Mouse (Mus musculus) liver, postnatal 0 days (tissue): ENCODE data around the gene Copz1. TPM values are rescaled to one million over a fixed set of nuclear protein-coding genes. Genes with fewer than 3 reads are reported as not detected.

Experiments
- ATAC-seq: fragments of 200-750 bp; cut with Nextera tagmentation; 2 replicates; pipeline ENCODE4 v1.8.0; 2017; ENCODE audit warnings: mild to moderate bottlenecking, moderate library complexity
- DNase-seq: peaks from one replicate; pipeline ENCODE4 v3.0.0-alpha.2; 2016
- H3K27ac ChIP-seq: fragments of 300-500 bp; sonication (generic); 2 replicates; pipeline ENCODE4 v1.5.1; 2014; ENCODE audit warnings: antibody characterized with exemption, moderate library complexity, mild to moderate bottlenecking, low read depth
- H3K27me3 ChIP-seq: fragments of 300-500 bp; sonication (generic); 2 replicates; pipeline ENCODE4 v1.6.1; 2014; ENCODE audit warnings: low read length, control low read depth, mixed read lengths; ENCODE audit not compliant: insufficient read depth
- H3K36me3 ChIP-seq: fragments of 300-500 bp; sonication (generic); replicated peaks from 2 replicates; pipeline ENCODE4 v1.6.1; 2014; ENCODE audit warnings: mild to moderate bottlenecking, control low read depth, low read length, moderate library complexity, mixed read lengths; ENCODE audit not compliant: insufficient read depth
- H3K4me1 ChIP-seq: fragments of 300-500 bp; sonication (generic); 2 replicates; pipeline ENCODE4 v1.6.1; 2014; ENCODE audit warnings: antibody characterized with exemption, mild to moderate bottlenecking, control low read depth; ENCODE audit not compliant: insufficient read depth
- H3K4me2 ChIP-seq: fragments of 300-500 bp; sonication (generic); 2 replicates; pipeline ENCODE4 v1.6.1; 2014; ENCODE audit warnings: low read depth, mild to moderate bottlenecking, low read length, moderate library complexity, mixed read lengths
- H3K4me3 ChIP-seq: fragments of 300-500 bp; sonication (generic); 2 replicates; pipeline ENCODE4 v1.5.1; 2014; ENCODE audit warnings: low read depth, low read length
- H3K9ac ChIP-seq: fragments of 300-500 bp; sonication (generic); replicated peaks from 2 replicates; pipeline ENCODE4 v1.6.1; 2014; ENCODE audit warnings: mild to moderate bottlenecking, moderate library complexity
- H3K9me3 ChIP-seq: fragments of 300-500 bp; sonication (generic); 2 replicates; pipeline ENCODE4 v1.6.1; 2016; ENCODE audit warnings: mild to moderate bottlenecking, control low read depth, low read length, mixed read lengths
- CTCF ChIP-seq: sonication (generic); IDR thresholded peaks from 2 replicates; pipeline ENCODE4 v1.5.1; 2016; ENCODE audit warnings: antibody characterized with exemption, low read depth
- EP300 ChIP-seq: IDR thresholded peaks from 2 replicates; pipeline ENCODE4 v1.6.1; 2016; ENCODE audit warnings: antibody characterized with exemption, low read depth, mild to moderate bottlenecking
- WGBS: fragments of 180-500 bp; shearing (Covaris S2); extraction: QIAGEN DNeasy Blood & Tissue Kit; methylation state at CpG from one replicate; pipeline ENCODE4 v1.1.7; 2014; ENCODE audit not compliant: insufficient replicate concordance; 5-methylcytosine and 5-hydroxymethylcytosine counted together
- polyA plus RNA-seq: library from polyadenylated mRNA; unstranded; fragments of >200 nt; fragmentation: Nextera tagmentation; extraction: Ambion mirVana; gene quantifications from 2 replicates; pipeline ENCODE4 v1.2.1, GENCODE M21; 2015

Gene Copz1
- polyA plus RNA-seq, 1 experiment from 2014 or later: 121 TPM

- no peak for ATAC-seq
- H3K27me3 ChIP-seq: peaks cover 16% of the 10 kb centered on the region; the same call in 1 of the 2 replicates
These were observed 62.5 kb downstream of the Copz1 start for GRCm38 (mm10) chr15:103335040-103335439.

DNA sequence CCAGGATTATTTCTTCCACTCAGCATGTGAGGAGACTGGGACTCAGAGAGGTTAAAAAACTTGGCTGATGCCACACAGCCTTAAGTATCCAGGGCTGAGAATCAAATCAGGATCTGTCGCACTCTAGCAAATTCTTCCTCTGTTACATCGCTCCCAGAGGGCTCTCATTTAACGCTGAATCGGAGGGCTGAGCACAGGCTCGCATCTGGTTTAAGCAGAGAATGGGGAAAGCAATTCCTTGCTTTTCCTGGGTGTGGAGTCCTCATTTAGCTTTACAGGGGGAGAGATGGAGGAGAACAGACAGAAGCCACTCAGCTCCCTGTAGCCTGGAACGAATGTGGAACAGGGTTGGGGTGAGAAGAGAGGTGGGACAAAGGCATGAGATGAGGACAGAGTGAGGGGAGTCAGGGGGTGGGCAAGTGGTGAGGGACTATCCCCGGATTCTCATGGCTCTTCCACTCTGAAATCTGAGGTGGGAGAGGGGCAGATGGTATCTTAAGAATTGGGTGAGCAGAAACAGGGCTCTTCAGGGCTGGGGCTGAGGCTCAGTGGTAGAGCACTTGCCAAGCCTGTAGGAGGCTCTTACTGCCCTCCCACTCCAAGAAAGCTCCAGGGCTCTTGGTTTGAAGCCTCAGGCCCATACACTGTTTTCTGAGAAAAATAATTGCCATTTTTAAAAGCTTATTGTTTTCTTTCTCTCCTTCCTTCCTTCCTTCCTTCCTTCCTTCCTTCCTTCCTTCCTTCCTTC, 63.1 kb downstream of the Copz1 start:
- H3K4me3 ChIP-seq: no peak overlapping the region
- no peak overlapping the region for H3K9ac ChIP-seq
- peaks cover 32% of the 10 kb centered on the region for H3K4me1 ChIP-seq

More at GRCm38 (mm10) chr15:103335040-103335439, 62.5 kb downstream of the Copz1 start:
- Histone ChIP-seq H3K9ac (no peak overlapping the region), H3K9me3 (no peaks in the 10 kb centered on the region), H3K4me3 (no peak overlapping the region), H3K4me2 (no peak overlapping the region), H3K36me3 (no peaks in the 10 kb centered on the region), H3K27ac (no peak overlapping the region), H3K4me1 (peaks cover 28% of the 10 kb centered on the region)
- no peak for DNase-seq
- TF ChIP-seq CTCF (no peak), EP300 (no peak)
- WGBS: 62% methylated on average over 3 of the region's 3 CpGs

GRCm38 (mm10) chr15:103336996-103337667, 64.6 kb downstream of the Copz1 start:
- peaks cover 32% of the 10 kb centered on the region for H3K27me3 ChIP-seq
- 41% methylated on average over 11 of the region's 11 CpGs for WGBS
- no peaks in the 10 kb centered on the region for H3K9me3 ChIP-seq
- no peak overlapping the region for H3K4me2 ChIP-seq
- H3K4me3 ChIP-seq: no peak overlapping the region
- ATAC-seq (no peak), DNase-seq (no peak)
- H3K36me3 ChIP-seq: no peaks in the 10 kb centered on the region
- H3K27ac ChIP-seq: no peak overlapping the region
- no peak overlapping the region for H3K9ac ChIP-seq
- peaks cover 32% of the 10 kb centered on the region for H3K4me1 ChIP-seq
- TF ChIP-seq CTCF: no peak
- no peak for TF ChIP-seq EP300

More for the DNA sequence above, 63.1 kb downstream of the Copz1 start:
- Histone ChIP-seq H3K27ac (no peak overlapping the region), H3K9me3 (no peaks in the 10 kb centered on the region), H3K4me2 (no peak overlapping the region), H3K36me3 (no peaks in the 10 kb centered on the region), H3K27me3 (peaks cover 21% of the 10 kb centered on the region)
- ATAC-seq (no peak), DNase-seq (no peak)
- TF ChIP-seq EP300 (no peak), CTCF (no peak)
- 65% methylated on average over 7 of the region's 7 CpGs for WGBS

DNA sequence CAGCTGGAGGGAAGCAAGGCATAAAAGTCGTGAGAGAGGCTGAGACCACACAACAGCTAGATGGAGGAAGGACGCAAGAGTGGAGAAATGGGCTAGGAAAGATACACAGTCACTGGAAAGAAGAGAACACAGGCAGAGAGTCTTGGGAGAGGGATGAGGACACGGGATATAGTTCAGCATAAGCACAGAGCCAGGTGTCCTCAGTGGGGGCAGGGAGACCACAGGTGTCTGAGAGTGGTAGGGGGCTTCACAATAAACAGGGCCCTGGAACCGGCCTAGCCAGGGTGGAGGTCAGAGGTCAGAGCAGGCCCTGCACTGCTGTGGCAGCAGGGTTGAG, 66.3 kb downstream of the Copz1 start:
- 32% methylated on average over 4 of the region's 4 CpGs for WGBS
- peak overlapping the region; percentile 94 for H3K4me2 ChIP-seq
- no peak for ATAC-seq
- peak overlapping the region; percentile 53 for H3K9ac ChIP-seq
- DNase-seq: no peak
- TF ChIP-seq CTCF (no peak), EP300 (no peak)
- H3K9me3 ChIP-seq: no peaks in the 10 kb centered on the region
- H3K27me3 ChIP-seq: peaks cover 32% of the 10 kb centered on the region
- H3K4me1 ChIP-seq: peaks cover 30% of the 10 kb centered on the region
- H3K27ac ChIP-seq: no peak overlapping the region
- H3K36me3 ChIP-seq: peaks cover under 1% of the 10 kb centered on the region; the same call in 1 of the 2 replicates
- peak overlapping the region; percentile 71 for H3K4me3 ChIP-seq

GRCm38 (mm10) chr15:103339166-103339960, 66.8 kb downstream of the Copz1 start:
- Histone ChIP-seq H3K4me1 (peaks cover 25% of the 10 kb centered on the region), H3K9ac (peak overlapping the region; percentile 53)
- WGBS: 6% methylated on average over 26 of the region's 31 CpGs

DNA sequence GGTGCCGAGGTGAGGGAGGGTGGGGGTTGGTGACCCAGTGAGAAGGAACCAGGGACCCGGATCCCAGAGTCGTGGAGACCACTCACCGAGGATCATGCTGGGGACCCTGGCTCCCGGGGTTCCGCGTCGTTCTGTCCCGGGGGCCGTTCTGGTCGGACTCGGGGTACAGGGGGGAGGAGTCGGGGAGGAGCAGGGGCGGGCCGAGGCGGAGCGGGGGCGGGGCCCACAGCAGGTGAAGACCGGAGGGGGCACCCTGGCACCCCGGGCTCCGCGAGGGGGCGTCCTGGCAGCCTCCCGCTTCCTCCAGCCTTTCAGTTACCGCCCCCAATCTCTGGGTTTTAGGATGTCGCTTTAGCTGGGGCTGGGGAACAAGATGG, 67.4 kb downstream of the Copz1 start, which contains the start of gene Zfp385a:
Gene Zfp385a, minus strand, starts transcription at position 133 of the 377 bp plus-strand sequence.
- Histone ChIP-seq H3K9me3 (no peaks in the 10 kb centered on the region), H3K4me1 (peaks cover 21% of the 10 kb centered on the region), H3K9ac (peak within 1 kb of the TSS; percentile 53), H3K4me3 (peak within 1 kb of the TSS; percentile 71), H3K36me3 (peaks cover 12% of the 10 kb centered on the region), H3K27ac (no peak within 1 kb of the TSS), H3K27me3 (peaks cover 32% of the 10 kb centered on the region), H3K4me2 (peak within 1 kb of the TSS; percentile 94)
- ATAC-seq (peak; percentile 66), DNase-seq (peak; percentile 78)
- WGBS: under 1% methylated on average over 17 of the region's 26 CpGs
- TF ChIP-seq EP300 (no peak), CTCF (peak; percentile 36; the same call in 1 of the 2 replicates)

More at GRCm38 (mm10) chr15:103339166-103339960, 66.8 kb downstream of the Copz1 start:
- DNase-seq: no peak
- Histone ChIP-seq H3K27me3 (peaks cover 32% of the 10 kb centered on the region), H3K27ac (no peak overlapping the region), H3K36me3 (peaks cover 6% of the 10 kb centered on the region), H3K4me3 (peak overlapping the region; percentile 71), H3K9me3 (no peaks in the 10 kb centered on the region), H3K4me2 (peak overlapping the region; percentile 94)
- peak; percentile 27; the same call in 1 of the 2 replicates for TF ChIP-seq EP300
- no peak for TF ChIP-seq CTCF
- ATAC-seq: peak; percentile 62
